Mouse (Mus musculus) E14TG2a.4 (cell line): ENCODE measurements at regions not wholly inside any gene's neighbourhood (a gene's known extent, or its start where the extent isn't known, plus 50 kb on each side); places are given as distances from the start of the nearest gene placed in this dataset.
"Not testable (repeated sequence)": the region's sequence is repeated elsewhere in the genome, so short reads cannot be mapped to it uniquely, and the experiment has no call there.

Experiments used
- H3K27me3 ChIP-seq: 2 replicates; pipeline ENCODE4 v1.6.1; 2014; ENCODE audit warnings: low read length, control low read depth; ENCODE audit not compliant: insufficient read depth
- H3K36me3 ChIP-seq: 2 replicates; pipeline ENCODE4 v1.6.1; 2014; ENCODE audit warnings: low read length, control low read depth; ENCODE audit not compliant: insufficient read depth
- H3K4me1 ChIP-seq: replicated peaks from 2 replicates; pipeline ENCODE4 v1.6.1; 2014; ENCODE audit warnings: low read depth, low read length, control low read depth
- H3K4me3 ChIP-seq: replicated peaks from 2 replicates; pipeline ENCODE4 v1.5.1; 2014; ENCODE audit warnings: mild to moderate bottlenecking, low read length
- H3K9me3 ChIP-seq: 2 replicates; pipeline ENCODE4 v1.6.1; 2014; ENCODE audit warnings: low read length, control low read depth
- CTCF ChIP-seq: conservative IDR thresholded peaks from 2 replicates; pipeline ENCODE4 v1.5.1; 2014; ENCODE audit warnings: low read length
- NANOG ChIP-seq: IDR thresholded peaks from 2 replicates; pipeline ENCODE4 v1.6.1; 2014; ENCODE audit warnings: borderline replicate concordance, low read length, mixed read lengths
- POU5F1 ChIP-seq: IDR thresholded peaks from 2 replicates; pipeline ENCODE4 v1.6.1; 2014; ENCODE audit warnings: low read length, borderline replicate concordance

- Histone ChIP-seq H3K4me3 (no peak overlapping the region), H3K9me3 (peaks cover 48% of the 10 kb centered on the region), H3K4me1 (peaks cover 8% of the 10 kb centered on the region; the same call in 1 of the 2 replicates), H3K36me3 (peaks cover 15% of the 10 kb centered on the region), H3K27me3 (no peaks in the 10 kb centered on the region)
- no peak for TF ChIP-seq CTCF
- TF ChIP-seq POU5F1: no peak
- no peak for TF ChIP-seq NANOG
Observed at GRCm38 (mm10) chr15:8816501-8817368, 106.2 kb upstream of the Slc1a3 start.

DNA sequence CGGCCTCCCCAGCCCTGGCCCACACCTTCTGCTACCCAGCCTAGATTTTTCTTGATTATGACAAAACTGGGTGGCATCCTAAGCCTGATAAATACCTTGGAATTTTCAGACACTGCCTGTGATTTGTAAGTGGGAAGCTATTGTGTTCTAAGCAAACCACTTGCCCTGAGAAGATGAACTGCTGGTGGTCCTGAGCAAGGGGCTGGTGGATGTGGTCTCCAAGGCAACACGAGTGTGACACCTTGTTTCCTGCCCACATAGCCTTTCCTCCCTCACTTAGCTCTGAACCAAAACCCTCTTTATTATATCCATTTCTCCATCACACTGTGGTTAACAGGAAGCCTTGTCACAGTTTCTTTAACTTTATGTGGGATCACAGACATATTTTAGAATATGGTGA lies 105.4 kb upstream of the Slc1a3 start:
- peaks cover 8% of the 10 kb centered on the region; the same call in 1 of the 2 replicates for H3K4me1 ChIP-seq
- no peaks in the 10 kb centered on the region for H3K27me3 ChIP-seq
- H3K36me3 ChIP-seq: peaks cover 15% of the 10 kb centered on the region
- H3K9me3 ChIP-seq: peaks cover 47% of the 10 kb centered on the region
- TF ChIP-seq NANOG (no peak), CTCF (no peak), POU5F1 (no peak)
- no peak overlapping the region for H3K4me3 ChIP-seq

- H3K9me3 ChIP-seq: peaks cover 40% of the 10 kb centered on the region
- peaks cover 8% of the 10 kb centered on the region for H3K36me3 ChIP-seq
- no peak overlapping the region for H3K4me3 ChIP-seq
- H3K27me3 ChIP-seq: no peaks in the 10 kb centered on the region
- no peak for TF ChIP-seq POU5F1
- no peak for TF ChIP-seq CTCF
- TF ChIP-seq NANOG: no peak
- peaks cover 1% of the 10 kb centered on the region; the same call in 1 of the 2 replicates for H3K4me1 ChIP-seq
Observed at GRCm38 (mm10) chr15:8815277-8815676, 104.7 kb upstream of the Slc1a3 start.

- H3K27me3 ChIP-seq: no peaks in the 10 kb centered on the region
- H3K4me3 ChIP-seq: no peak overlapping the region
- H3K9me3 ChIP-seq: no peaks in the 10 kb centered on the region
- H3K4me1 ChIP-seq: no peaks in the 10 kb centered on the region
- TF ChIP-seq CTCF (peak; percentile 2; the same call in 1 of the 2 replicates), NANOG (no peak)
- H3K36me3 ChIP-seq: no peaks in the 10 kb centered on the region
Observed at GRCm38 (mm10) chr15:8806354-8806753, 95.8 kb upstream of the Slc1a3 start.

DNA sequence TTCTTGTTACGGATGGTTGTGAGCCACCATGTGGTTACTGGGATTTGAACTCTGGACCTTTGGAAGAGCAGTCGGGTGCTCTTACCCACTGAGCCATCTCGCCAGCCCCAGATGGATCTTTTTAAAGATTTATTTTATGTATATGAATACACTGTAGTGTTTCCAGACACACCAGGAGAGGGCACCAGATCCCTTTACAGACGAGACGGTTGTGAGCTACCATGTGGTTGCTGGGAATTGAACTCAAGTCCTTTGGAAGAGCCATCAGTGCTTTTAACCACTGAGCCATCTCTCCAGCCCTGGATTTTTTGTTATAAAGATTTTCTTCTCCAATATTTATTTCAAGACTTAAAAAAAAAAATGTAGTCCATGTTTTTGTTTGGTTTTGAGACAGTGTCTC lies 95.0 kb upstream of the Slc1a3 start:
- TF ChIP-seq CTCF: peak; percentile 28
- not testable (repeated sequence) for H3K4me1 ChIP-seq, H3K9me3 ChIP-seq, H3K36me3 ChIP-seq, H3K27me3 ChIP-seq, H3K4me3 ChIP-seq

- Histone ChIP-seq H3K27me3 (no peaks in the 10 kb centered on the region), H3K9me3 (no peaks in the 10 kb centered on the region), H3K36me3 (no peaks in the 10 kb centered on the region), H3K4me3 (no peak overlapping the region), H3K4me1 (no peaks in the 10 kb centered on the region)
- TF ChIP-seq CTCF: no peak
- no peak for TF ChIP-seq NANOG
Observed at GRCm38 (mm10) chr15:8802058-8802457, 91.5 kb upstream of the Slc1a3 start.

DNA sequence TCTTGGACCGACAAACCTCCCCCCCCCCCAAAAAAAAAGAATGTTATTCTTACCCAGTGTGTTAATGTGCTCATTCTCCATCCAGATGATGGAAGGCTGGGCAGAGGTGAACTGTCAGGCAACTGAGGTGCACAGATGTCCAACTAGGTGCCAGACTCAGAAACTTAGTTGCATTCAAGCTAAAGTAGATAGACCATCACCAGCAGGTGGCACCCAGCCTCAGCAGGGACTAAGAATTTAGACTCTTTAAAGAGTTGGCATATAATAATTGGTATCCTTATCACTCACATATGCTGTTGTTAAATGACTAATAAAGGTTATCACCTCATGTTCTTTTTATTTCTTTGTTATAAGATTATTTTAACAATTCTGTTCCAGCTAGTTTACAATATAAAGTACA lies 86.5 kb upstream of the Slc1a3 start:
- Histone ChIP-seq H3K4me1 (no peaks in the 10 kb centered on the region), H3K9me3 (peaks cover 6% of the 10 kb centered on the region; the same call in 1 of the 2 replicates), H3K36me3 (no peaks in the 10 kb centered on the region), H3K4me3 (no peak overlapping the region), H3K27me3 (no peaks in the 10 kb centered on the region)
- TF ChIP-seq CTCF (no peak), POU5F1 (no peak), NANOG (no peak)

GRCm38 (mm10) chr15:8792106-8792505 lies 81.5 kb upstream of the Slc1a3 start:
- no peaks in the 10 kb centered on the region for H3K36me3 ChIP-seq
- peaks cover 4% of the 10 kb centered on the region; the same call in 1 of the 2 replicates for H3K27me3 ChIP-seq
- H3K4me3 ChIP-seq: no peak overlapping the region
- peaks cover 6% of the 10 kb centered on the region; the same call in 1 of the 2 replicates for H3K9me3 ChIP-seq
- no peaks in the 10 kb centered on the region for H3K4me1 ChIP-seq
- TF ChIP-seq POU5F1: no peak
- TF ChIP-seq CTCF: no peak
- TF ChIP-seq NANOG: no peak

GRCm38 (mm10) chr15:8789924-8790323 lies 79.4 kb upstream of the Slc1a3 start:
- H3K4me1 ChIP-seq: peaks cover 10% of the 10 kb centered on the region
- TF ChIP-seq POU5F1 (no peak), NANOG (no peak)

More at GRCm38 (mm10) chr15:8789924-8790323, 79.4 kb upstream of the Slc1a3 start:
- no peaks in the 10 kb centered on the region for H3K36me3 ChIP-seq
- no peak overlapping the region for H3K4me3 ChIP-seq
- peaks cover 4% of the 10 kb centered on the region; the same call in 1 of the 2 replicates for H3K27me3 ChIP-seq
- peaks cover 6% of the 10 kb centered on the region; the same call in 1 of the 2 replicates for H3K9me3 ChIP-seq
